Mouse (Mus musculus): ENCODE measurements around the gene Coq9. TPM values are rescaled to one million over a fixed set of nuclear protein-coding genes. Genes with fewer than 3 reads are reported as not detected.
"Not testable (repeated sequence)": the region's sequence is repeated elsewhere in the genome, so short reads cannot be mapped to it uniquely, and the experiment has no call there.

Coq9 gene
- polyA plus RNA-seq, 1 experiment from 2014 or later = 69.7 TPM

GRCm38 (mm10) chr8:94817933-94818332, 20.2 kb upstream of the Coq9 start:
- Histone ChIP-seq H3K4me1 (replicated peaks; ENCODE audit: control insufficient read depth, insufficient read depth, low read length) (no peaks in the 10 kb centered on the region), H3K4me2 (ENCODE audit: low read depth, low read length) (no peak overlapping the region), H3K27me3 (ENCODE audit: control insufficient read depth, insufficient read depth, low read depth, low read length) (no peaks in the 10 kb centered on the region), H3K4me3 (ENCODE audit: low read length) (no peak overlapping the region), H3K9ac (ENCODE audit: low read length) (no peak overlapping the region), H3K27ac (ENCODE audit: low read length) (no peak overlapping the region), H3K9me3 (ENCODE audit: control insufficient read depth, low read length) (no peaks in the 10 kb centered on the region), H3K36me3 (ENCODE audit: control insufficient read depth, insufficient read depth, low read length) (0 out of 2 replicates have a peak, but pooled peaks cover 4% of the 10 kb centered on the region)
- no peak for ATAC-seq (ENCODE audit: low read depth)
- WGBS = 85% methylated on average over 11 of the region's 11 CpGs

- H3K36me3 ChIP-seq (ENCODE audit: control insufficient read depth, insufficient read depth, low read length) = peaks cover 6% of the 10 kb centered on the region; the same call in 1 of the 2 replicates
- no peak overlapping the region for H3K4me2 ChIP-seq (ENCODE audit: low read depth, low read length)
- H3K9ac ChIP-seq (ENCODE audit: low read length) = no peak overlapping the region
- H3K4me3 ChIP-seq (ENCODE audit: low read length) = no peak overlapping the region
- no peaks in the 10 kb centered on the region for H3K9me3 ChIP-seq (ENCODE audit: control insufficient read depth, low read length)
- H3K27ac ChIP-seq (ENCODE audit: low read length) = no peak overlapping the region
- no peak for ATAC-seq (ENCODE audit: low read depth)
- no peaks in the 10 kb centered on the region for H3K4me1 ChIP-seq (replicated peaks; ENCODE audit: control insufficient read depth, insufficient read depth, low read length)
- whole genome bisulfite sequencing = 67% methylated on average over 6 of the region's 6 CpGs
- no peaks in the 10 kb centered on the region for H3K27me3 ChIP-seq (ENCODE audit: control insufficient read depth, insufficient read depth, low read depth, low read length)
Observed at GRCm38 (mm10) chr8:94819671-94820179, 18.4 kb upstream of the Coq9 start.

- WGBS = 82% methylated on average over 7 of the region's 7 CpGs
- peaks cover 11% of the 10 kb centered on the region for H3K36me3 ChIP-seq (ENCODE audit: control insufficient read depth, insufficient read depth, low read length)
- ATAC-seq (ENCODE audit: low read depth) = no peak
Observed at GRCm38 (mm10) chr8:94820553-94820952, 17.6 kb upstream of the Coq9 start.

GRCm38 (mm10) chr8:94821381-94821780, 16.7 kb upstream of the Coq9 start:
- H3K4me1 ChIP-seq (replicated peaks; ENCODE audit: control insufficient read depth, insufficient read depth, low read length) = no peaks in the 10 kb centered on the region
- no peak overlapping the region for H3K9ac ChIP-seq (ENCODE audit: low read length)
- ATAC-seq (ENCODE audit: low read depth) = no peak
- WGBS = 79% methylated on average over 2 of the region's 2 CpGs
- peaks cover 14% of the 10 kb centered on the region for H3K36me3 ChIP-seq (ENCODE audit: control insufficient read depth, insufficient read depth, low read length)
- no peaks in the 10 kb centered on the region for H3K9me3 ChIP-seq (ENCODE audit: control insufficient read depth, low read length)
- H3K27ac ChIP-seq (ENCODE audit: low read length) = no peak overlapping the region
- no peak overlapping the region for H3K4me2 ChIP-seq (ENCODE audit: low read depth, low read length)
- H3K27me3 ChIP-seq (ENCODE audit: control insufficient read depth, insufficient read depth, low read depth, low read length) = no peaks in the 10 kb centered on the region
- H3K4me3 ChIP-seq (ENCODE audit: low read length) = no peak overlapping the region

More at GRCm38 (mm10) chr8:94820553-94820952, 17.6 kb upstream of the Coq9 start:
- H3K4me3 ChIP-seq (ENCODE audit: low read length) = no peak overlapping the region
- H3K4me2 ChIP-seq (ENCODE audit: low read depth, low read length) = no peak overlapping the region
- no peak overlapping the region for H3K9ac ChIP-seq (ENCODE audit: low read length)
- H3K27me3 ChIP-seq (ENCODE audit: control insufficient read depth, insufficient read depth, low read depth, low read length) = no peaks in the 10 kb centered on the region
- no peak overlapping the region for H3K27ac ChIP-seq (ENCODE audit: low read length)
- no peaks in the 10 kb centered on the region for H3K9me3 ChIP-seq (ENCODE audit: control insufficient read depth, low read length)
- H3K4me1 ChIP-seq (replicated peaks; ENCODE audit: control insufficient read depth, insufficient read depth, low read length) = no peaks in the 10 kb centered on the region

GRCm38 (mm10) chr8:94822637-94823560, 15.2 kb upstream of the Coq9 start:
- Histone ChIP-seq H3K4me3 (ENCODE audit: low read length) (no peak overlapping the region), H3K4me2 (ENCODE audit: low read depth, low read length) (no peak overlapping the region), H3K36me3 (ENCODE audit: control insufficient read depth, insufficient read depth, low read length) (peaks cover 18% of the 10 kb centered on the region), H3K9me3 (ENCODE audit: control insufficient read depth, low read length) (no peaks in the 10 kb centered on the region), H3K4me1 (replicated peaks; ENCODE audit: control insufficient read depth, insufficient read depth, low read length) (no peaks in the 10 kb centered on the region), H3K27ac (ENCODE audit: low read length) (no peak overlapping the region), H3K27me3 (ENCODE audit: control insufficient read depth, insufficient read depth, low read depth, low read length) (no peaks in the 10 kb centered on the region), H3K9ac (ENCODE audit: low read length) (no peak overlapping the region)
- 78% methylated on average over 23 of the region's 23 CpGs for WGBS
- ATAC-seq (ENCODE audit: low read depth) = peak; percentile 54

GRCm38 (mm10) chr8:94825170-94825569, 13.0 kb upstream of the Coq9 start:
- Histone ChIP-seq H3K4me3 (ENCODE audit: low read length) (no peak overlapping the region), H3K4me2 (ENCODE audit: low read depth, low read length) (no peak overlapping the region), H3K27ac (ENCODE audit: low read length) (no peak overlapping the region), H3K9ac (ENCODE audit: low read length) (no peak overlapping the region), H3K9me3 (ENCODE audit: control insufficient read depth, low read length) (no peaks in the 10 kb centered on the region), H3K36me3 (ENCODE audit: control insufficient read depth, insufficient read depth, low read length) (peaks cover 24% of the 10 kb centered on the region), H3K4me1 (replicated peaks; ENCODE audit: control insufficient read depth, insufficient read depth, low read length) (no peaks in the 10 kb centered on the region), H3K27me3 (ENCODE audit: control insufficient read depth, insufficient read depth, low read depth, low read length) (no peaks in the 10 kb centered on the region)
- WGBS = 77% methylated on average over 6 of the region's 6 CpGs
- ATAC-seq (ENCODE audit: low read depth) = no peak

GRCm38 (mm10) chr8:94826210-94826609, 11.9 kb upstream of the Coq9 start:
- H3K4me2 ChIP-seq (ENCODE audit: low read depth, low read length) = no peak overlapping the region
- ATAC-seq (ENCODE audit: low read depth) = no peak
- WGBS = 90% methylated on average over 5 of the region's 5 CpGs
- H3K36me3 ChIP-seq (ENCODE audit: control insufficient read depth, insufficient read depth, low read length) = peaks cover 30% of the 10 kb centered on the region
- H3K27me3 ChIP-seq (ENCODE audit: control insufficient read depth, insufficient read depth, low read depth, low read length) = no peaks in the 10 kb centered on the region
- no peak overlapping the region for H3K9ac ChIP-seq (ENCODE audit: low read length)
- no peaks in the 10 kb centered on the region for H3K4me1 ChIP-seq (replicated peaks; ENCODE audit: control insufficient read depth, insufficient read depth, low read length)
- no peak overlapping the region for H3K4me3 ChIP-seq (ENCODE audit: low read length)
- no peak overlapping the region for H3K27ac ChIP-seq (ENCODE audit: low read length)
- H3K9me3 ChIP-seq (ENCODE audit: control insufficient read depth, low read length) = no peaks in the 10 kb centered on the region

- no peak for ATAC-seq (ENCODE audit: low read depth)
- Histone ChIP-seq H3K4me1 (replicated peaks; ENCODE audit: control insufficient read depth, insufficient read depth, low read length) (no peaks in the 10 kb centered on the region), H3K36me3 (ENCODE audit: control insufficient read depth, insufficient read depth, low read length) (peaks cover 31% of the 10 kb centered on the region), H3K4me3 (ENCODE audit: low read length) (no peak overlapping the region), H3K4me2 (ENCODE audit: low read depth, low read length) (no peak overlapping the region), H3K9ac (ENCODE audit: low read length) (no peak overlapping the region), H3K27me3 (ENCODE audit: control insufficient read depth, insufficient read depth, low read depth, low read length) (no peaks in the 10 kb centered on the region), H3K9me3 (ENCODE audit: control insufficient read depth, low read length) (no peaks in the 10 kb centered on the region), H3K27ac (ENCODE audit: low read length) (no peak overlapping the region)
- 74% methylated on average over 6 of the region's 6 CpGs for WGBS
Observed at GRCm38 (mm10) chr8:94828284-94828683, 9.8 kb upstream of the Coq9 start.

- peaks cover 12% of the 10 kb centered on the region for H3K4me1 ChIP-seq (replicated peaks; ENCODE audit: control insufficient read depth, insufficient read depth, low read length)
- H3K4me2 ChIP-seq (ENCODE audit: low read depth, low read length); ATAC-seq (ENCODE audit: low read depth); H3K9me3 ChIP-seq (ENCODE audit: control insufficient read depth, low read length); H3K4me3 ChIP-seq (ENCODE audit: low read length); H3K27me3 ChIP-seq (ENCODE audit: control insufficient read depth, insufficient read depth, low read depth, low read length); H3K27ac ChIP-seq (ENCODE audit: low read length); H3K9ac ChIP-seq (ENCODE audit: low read length): not testable (repeated sequence)
- WGBS = 71% methylated on average over 7 of the region's 7 CpGs
- peaks cover 14% of the 10 kb centered on the region for H3K36me3 ChIP-seq (ENCODE audit: control insufficient read depth, insufficient read depth, low read length)
Observed at GRCm38 (mm10) chr8:94833901-94834405, 4.2 kb upstream of the Coq9 start.
